Mouse (Mus musculus): ENCODE measurements around the gene Pard3b. TPM values are rescaled to one million over a fixed set of nuclear protein-coding genes. Genes with fewer than 3 reads are reported as not detected.

The Pard3b gene
- polyA plus RNA-seq, 1 experiment from 2014 or later = 19.6 TPM

DNA sequence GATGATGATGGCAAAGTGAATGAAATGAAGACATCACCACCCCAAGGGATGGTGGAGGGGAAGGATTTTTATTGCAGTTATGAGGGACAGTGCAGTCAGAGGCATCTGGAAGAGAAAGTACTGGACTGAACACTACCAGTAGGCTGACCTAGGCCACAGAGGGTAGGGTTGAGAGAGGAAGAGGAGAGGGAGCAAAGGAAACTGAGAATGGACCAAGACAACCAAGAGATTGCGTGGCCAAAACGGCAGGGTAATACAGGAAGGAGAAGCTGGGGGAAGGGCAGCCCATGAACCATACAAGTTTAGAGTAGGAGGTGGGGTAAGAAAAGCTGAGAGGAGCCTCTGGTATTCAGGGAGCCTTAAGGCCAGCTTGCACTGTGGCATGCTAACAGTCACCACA, 1040.8 kb downstream of the Pard3b start:
- Histone ChIP-seq H3K4me3 (ENCODE audit: low read depth, low read length) (no peak overlapping the region), H3K9ac (no peak overlapping the region), H3K27me3 (ENCODE audit: insufficient read depth, low read length) (no peaks in the 10 kb centered on the region), H3K36me3 (ENCODE audit: insufficient read depth) (no peaks in the 10 kb centered on the region), H3K9me3 (ENCODE audit: low read depth, low read length) (no peaks in the 10 kb centered on the region; the same call in 1 of the 2 replicates), H3K27ac (ENCODE audit: low read depth) (no peak overlapping the region), H3K4me2 (no peak overlapping the region), H3K4me1 (ENCODE audit: insufficient read depth) (peaks cover 8% of the 10 kb centered on the region; the same call in 1 of the 2 replicates)
- TF ChIP-seq CTCF (IDR thresholded peaks at IDR 0.05; ENCODE audit: low read depth) = no peak
- DNase-seq (no peak), ATAC-seq (ENCODE audit: insufficient read depth) (no peak)
- WGBS = 85% methylated on average over 2 of the region's 2 CpGs

GRCm38 (mm10) chr1:62682456-62683385, 1044.1 kb downstream of the Pard3b start:
- peak; percentile 89 for ATAC-seq (ENCODE audit: insufficient read depth)
- Histone ChIP-seq H3K27ac (ENCODE audit: low read depth) (no peak overlapping the region), H3K9me3 (ENCODE audit: low read depth, low read length) (no peaks in the 10 kb centered on the region), H3K27me3 (ENCODE audit: insufficient read depth, low read length) (no peaks in the 10 kb centered on the region), H3K36me3 (ENCODE audit: insufficient read depth) (no peaks in the 10 kb centered on the region), H3K4me2 (peak overlapping the region; percentile 47), H3K9ac (no peak overlapping the region), H3K4me1 (ENCODE audit: insufficient read depth) (peaks cover 8% of the 10 kb centered on the region; the same call in 1 of the 2 replicates), H3K4me3 (ENCODE audit: low read depth, low read length) (no peak overlapping the region)
- 35% methylated on average over 21 of the region's 21 CpGs for WGBS
- no peak for TF ChIP-seq CTCF (IDR thresholded peaks at IDR 0.05; ENCODE audit: low read depth)
- peak; percentile 83 for DNase-seq

GRCm38 (mm10) chr1:62683498-62683897, 1044.9 kb downstream of the Pard3b start:
- WGBS = 70% methylated on average over 2 of the region's 2 CpGs

DNA sequence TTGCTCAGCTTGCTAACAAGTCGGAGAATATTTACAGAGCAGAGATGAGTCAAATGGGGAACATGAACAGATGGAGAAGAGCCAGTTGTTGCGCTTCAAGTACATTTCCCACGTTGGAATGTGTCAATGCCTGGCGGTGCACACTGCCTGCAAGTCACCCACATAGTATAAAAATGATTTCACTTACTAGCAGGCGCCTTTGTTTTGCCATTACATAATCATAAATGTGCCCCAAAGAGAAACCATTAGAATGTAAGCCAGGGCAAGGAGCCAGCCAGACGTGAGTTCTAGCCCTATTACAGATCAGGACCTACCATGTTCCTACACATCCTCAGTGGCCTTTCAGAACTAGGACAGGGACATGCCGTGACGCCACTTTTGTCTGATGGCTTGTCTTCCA, 1048.9 kb downstream of the Pard3b start:
- Histone ChIP-seq H3K9ac (no peak overlapping the region), H3K9me3 (ENCODE audit: low read depth, low read length) (no peaks in the 10 kb centered on the region), H3K27me3 (ENCODE audit: insufficient read depth, low read length) (no peaks in the 10 kb centered on the region), H3K4me3 (ENCODE audit: low read depth, low read length) (no peak overlapping the region), H3K4me1 (ENCODE audit: insufficient read depth) (peaks cover 8% of the 10 kb centered on the region; the same call in 1 of the 2 replicates), H3K36me3 (ENCODE audit: insufficient read depth) (no peaks in the 10 kb centered on the region), H3K27ac (ENCODE audit: low read depth) (no peak overlapping the region), H3K4me2 (no peak overlapping the region)
- ATAC-seq (ENCODE audit: insufficient read depth) (no peak), DNase-seq (no peak)
- TF ChIP-seq CTCF (IDR thresholded peaks at IDR 0.05; ENCODE audit: low read depth) = no peak
- 58% methylated on average over 8 of the region's 8 CpGs for WGBS

More at GRCm38 (mm10) chr1:62683498-62683897, 1044.9 kb downstream of the Pard3b start:
- Histone ChIP-seq H3K36me3 (ENCODE audit: insufficient read depth) (no peaks in the 10 kb centered on the region), H3K4me1 (ENCODE audit: insufficient read depth) (peaks cover 8% of the 10 kb centered on the region; the same call in 1 of the 2 replicates), H3K27ac (ENCODE audit: low read depth) (no peak overlapping the region), H3K9ac (no peak overlapping the region), H3K4me3 (ENCODE audit: low read depth, low read length) (no peak overlapping the region), H3K27me3 (ENCODE audit: insufficient read depth, low read length) (no peaks in the 10 kb centered on the region), H3K4me2 (no peak overlapping the region), H3K9me3 (ENCODE audit: low read depth, low read length) (no peaks in the 10 kb centered on the region)
- no peak for TF ChIP-seq CTCF (IDR thresholded peaks at IDR 0.05; ENCODE audit: low read depth)
- DNase-seq (no peak), ATAC-seq (ENCODE audit: insufficient read depth) (no peak)

DNA sequence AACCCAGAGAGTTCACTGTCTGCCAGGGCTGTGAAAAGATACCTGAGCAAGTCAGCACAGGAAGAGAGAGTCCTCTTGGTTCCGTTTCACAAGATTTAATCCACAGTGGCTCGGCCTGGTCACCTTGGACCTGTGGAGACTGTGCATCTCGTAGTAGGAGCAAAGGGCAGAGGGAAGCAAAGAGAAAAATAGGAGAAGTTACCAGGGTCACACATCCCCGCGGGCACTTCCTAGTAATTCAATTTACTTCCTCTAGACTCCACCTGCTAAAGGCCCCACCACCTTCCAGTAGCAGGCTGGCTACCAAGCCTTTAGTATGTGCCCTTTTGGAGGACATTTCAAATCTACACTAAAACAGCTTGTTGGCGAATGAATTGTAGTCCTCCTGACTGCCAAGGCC, 1052.6 kb downstream of the Pard3b start:
- no peaks in the 10 kb centered on the region for H3K9me3 ChIP-seq (ENCODE audit: low read depth, low read length)
- H3K9ac ChIP-seq = no peak overlapping the region
- 88% methylated on average over 6 of the region's 6 CpGs for WGBS
- H3K4me2 ChIP-seq = no peak overlapping the region
- H3K27ac ChIP-seq (ENCODE audit: low read depth) = no peak overlapping the region
- H3K27me3 ChIP-seq (ENCODE audit: insufficient read depth, low read length) = no peaks in the 10 kb centered on the region
- ATAC-seq (ENCODE audit: insufficient read depth) = no peak
- DNase-seq = no peak
- 0 out of 2 replicates have a peak, but pooled peaks cover 5% of the 10 kb centered on the region for H3K4me1 ChIP-seq (ENCODE audit: insufficient read depth)
- TF ChIP-seq CTCF (IDR thresholded peaks at IDR 0.05; ENCODE audit: low read depth) = no peak
- no peak overlapping the region for H3K4me3 ChIP-seq (ENCODE audit: low read depth, low read length)
- no peaks in the 10 kb centered on the region for H3K36me3 ChIP-seq (ENCODE audit: insufficient read depth)

Data from lung, embryonic 14.5 days (tissue).